Mouse (Mus musculus) embryonic fibroblast, embryonic 13.5 days (primary cell): Measurements from ENCODE around the gene Tfap2b.

ENCODE experiments used
- CTCF ChIP-seq: IDR thresholded peaks from 2 replicates; pipeline ENCODE4 v1.5.1; 2011; ENCODE audit warnings: mild to moderate bottlenecking, control low read depth, low read length, moderate library complexity, borderline replicate concordance; ENCODE audit not compliant: insufficient read depth
- POLR2A ChIP-seq: IDR thresholded peaks from 2 replicates; pipeline ENCODE4 v1.6.1; 2011; ENCODE audit warnings: low read depth, mild to moderate bottlenecking, control low read depth, low read length, moderate library complexity

DNA sequence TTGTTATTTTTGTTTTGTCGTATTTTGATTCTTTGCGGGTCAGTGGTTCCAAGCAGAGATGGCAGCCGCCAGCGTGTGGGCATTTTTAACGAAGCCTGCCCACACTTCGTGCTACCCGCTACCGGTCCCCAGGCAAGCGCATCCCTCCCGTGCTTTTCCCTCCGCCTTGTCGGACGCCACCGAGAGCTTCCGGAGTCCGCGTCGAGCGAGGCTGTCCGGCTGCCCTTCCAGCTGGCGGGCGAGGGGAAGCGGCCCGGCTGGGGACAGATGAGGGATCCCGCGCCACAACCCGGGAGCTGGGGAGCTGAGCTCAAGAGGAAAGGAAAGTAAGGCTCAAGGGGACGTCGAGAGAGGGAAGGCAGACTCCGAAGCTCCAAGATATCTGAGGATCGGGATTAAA lies 1.1 kb downstream of the Tfap2b start:
- TF ChIP-seq POLR2A (no peak), CTCF (no peak)
